Mouse (Mus musculus) mammary gland, adult 2 months (tissue): ENCODE results near the gene Cd3e. TPM values are rescaled to one million over a fixed set of nuclear protein-coding genes. Genes with fewer than 3 reads are reported as not detected.

Experiments used
- polyA plus RNA-seq: library from polyadenylated mRNA; depleted of rRNA; stranded (reverse); fragments of >200 nt; gene quantifications from 2 replicates; pipeline ENCODE4 v1.2.3, GENCODE M21; 2012; ENCODE audit warnings: low replicate concordance; rRNA removed

Cd3e gene
- 28.6 and 38.7 TPM in 2 replicates for polyA plus RNA-seq

DNA sequence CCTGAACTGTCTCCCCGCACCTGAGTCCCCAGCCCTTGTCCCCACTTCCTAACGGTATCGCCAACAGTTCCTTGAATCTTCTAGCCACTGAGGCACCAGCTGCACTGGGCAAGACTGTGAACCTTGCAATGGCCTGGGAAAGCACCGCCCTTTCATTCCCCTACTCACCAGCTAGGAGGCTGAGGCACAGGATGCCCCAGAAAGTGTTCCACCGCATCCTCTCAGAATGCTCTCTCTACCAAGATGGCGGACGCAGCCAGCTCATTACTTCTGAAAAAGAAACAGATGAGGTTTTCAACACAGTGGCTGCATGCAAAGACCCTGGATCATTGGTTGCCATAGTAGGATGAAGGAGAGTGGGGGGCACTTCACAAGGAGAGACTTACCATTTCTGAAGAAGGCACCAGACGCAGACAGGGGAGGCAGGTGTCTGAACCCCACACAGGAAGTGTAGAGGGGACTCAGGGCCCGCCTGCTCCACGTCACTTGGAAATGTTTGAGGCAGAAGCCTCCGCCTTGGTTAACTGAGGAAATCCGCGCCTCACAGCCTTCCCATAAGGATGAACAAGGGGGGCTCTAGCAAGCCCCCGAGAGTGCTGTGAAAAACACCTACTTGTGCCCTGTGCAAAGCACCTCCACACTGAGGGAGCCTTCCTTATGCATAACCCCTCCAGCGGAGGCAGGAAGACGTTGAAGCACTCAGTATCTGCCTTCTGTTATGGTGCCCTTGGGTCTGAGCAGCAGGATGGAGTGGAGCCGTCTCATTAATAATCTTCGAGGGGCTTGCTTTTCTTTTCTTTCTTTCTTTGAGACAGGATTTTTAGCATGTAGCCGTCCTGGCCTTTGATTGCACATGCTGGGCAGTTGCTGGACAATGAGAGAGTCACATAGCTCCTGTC lies at the start of gene Cd3e:
Gene Cd3e (minus strand): TSS at position 448 of the 899 bp plus-strand sequence.

GRCm38 (mm10) chr9:45055082-45055713 lies 45.8 kb upstream of the Cd3e start, which contains the start of gene Mpzl3:
Gene Mpzl3, plus strand, starts transcription at chr9:45055186.

GRCm38 (mm10) chr9:45039499-45039898 lies 30.1 kb upstream of the Cd3e start, which contains the start of gene Mpzl2:
Gene Mpzl2, plus strand, starts transcription at chr9:45039799.

GRCm38 (mm10) chr9:44981676-44982075 lies 27.8 kb downstream of the Cd3e start, which contains the start of gene Cd3d:
Gene Cd3d, plus strand, starts transcription at chr9:44981786.

GRCm38 (mm10) chr9:44980242-44980641 lies 29.2 kb downstream of the Cd3e start, which contains the start of gene Cd3g:
Gene Cd3g, minus strand, starts transcription at chr9:44980431.

DNA sequence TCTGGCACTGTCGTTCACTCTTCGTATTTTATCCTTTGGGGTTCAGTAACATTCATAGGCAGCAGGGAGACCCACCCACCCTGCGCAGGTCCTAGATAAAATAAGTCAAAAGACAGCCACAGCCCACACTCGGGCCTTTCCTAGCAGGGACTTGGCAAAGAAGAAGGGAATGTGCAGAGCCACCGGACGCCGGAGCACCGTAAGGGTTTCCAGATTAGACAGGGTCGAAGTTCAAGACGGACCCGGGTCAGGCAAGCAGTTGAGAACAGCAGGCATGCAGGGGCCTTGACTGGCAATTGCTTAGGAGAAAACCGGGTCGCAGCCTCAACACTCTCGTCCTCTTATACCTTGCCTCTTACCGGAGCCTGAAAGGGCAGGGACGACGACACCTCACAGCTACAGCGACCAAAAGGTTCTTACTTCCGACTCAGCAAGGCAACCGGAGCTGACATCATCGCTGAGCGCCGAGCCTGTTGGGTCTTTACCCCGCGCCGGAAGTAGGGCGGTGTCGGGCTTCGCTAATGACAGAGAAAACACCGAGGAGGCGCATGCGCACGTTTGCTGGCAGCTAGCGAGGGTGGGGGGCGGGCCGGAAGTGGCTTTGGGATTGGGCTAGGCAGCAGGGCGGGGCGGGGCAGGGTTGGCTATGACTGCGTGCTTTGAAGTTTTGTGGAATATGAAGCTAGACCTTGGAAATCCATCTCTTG lies 44.1 kb downstream of the Cd3e start, which contains the start of gene Ube4a:
Gene Ube4a (minus strand): TSS at position 475 of the 707 bp plus-strand sequence.

Other genes starting within 250 kb of the Cd3e start
- 25.5 and 56.3 TPM in 2 replicates for gene Arcn1, start 241.8 kb downstream of the Cd3e start, polyA plus RNA-seq
- gene Ift46, start 241.7 kb downstream of the Cd3e start, polyA plus RNA-seq = 30.2 and 58.7 TPM in 2 replicates
- 1.5 and 9.2 TPM in 2 replicates for gene Tmem25, start 210.3 kb downstream of the Cd3e start, polyA plus RNA-seq
- 5.0 and 22.1 TPM in 2 replicates for gene Ttc36, start 206.6 kb downstream of the Cd3e start, polyA plus RNA-seq
- gene Kmt2a, start 128.3 kb downstream of the Cd3e start, polyA plus RNA-seq = 24.2 and 30.6 TPM in 2 replicates
- 132 and 348 TPM in 2 replicates for gene Atp5l, start 88.9 kb downstream of the Cd3e start, polyA plus RNA-seq
- 9.0 and 19.2 TPM in 2 replicates for gene Ube4a, start 44.0 kb downstream of the Cd3e start, polyA plus RNA-seq
- gene Cd3g, start 29.2 kb downstream of the Cd3e start, polyA plus RNA-seq = 12.5 and 15.6 TPM in 2 replicates
- 18.0 and 23.5 TPM in 2 replicates for gene Cd3d, start 27.8 kb downstream of the Cd3e start, polyA plus RNA-seq
- 10.6 and 18.6 TPM in 2 replicates for gene Mpzl2, start 30.2 kb upstream of the Cd3e start, polyA plus RNA-seq
- gene Mpzl3, start 45.6 kb upstream of the Cd3e start, polyA plus RNA-seq = 3.6 and 5.9 TPM in 2 replicates
- gene Jaml, start 69.6 kb upstream of the Cd3e start, polyA plus RNA-seq = 0.97 and 1.4 TPM in 2 replicates
- 1.3 and 1.5 TPM in 2 replicates for gene Scn2b, start 108.2 kb upstream of the Cd3e start, polyA plus RNA-seq
- 1.8 and 25.0 TPM in 2 replicates for gene Scn4b, start 128.8 kb upstream of the Cd3e start, polyA plus RNA-seq
- 1.2 and 3.5 TPM in 2 replicates for gene BC049352, start 172.4 kb upstream of the Cd3e start, polyA plus RNA-seq
- 2.1 and 3.6 TPM in 2 replicates for gene Tmprss4, start 194.5 kb upstream of the Cd3e start, polyA plus RNA-seq